In genomic region chr3:68466643-68467042, GRCm38 (mm10) we compare ENCODE assay signal across 19 mouse cellular contexts.
A peak's percentile ranks its signal among the peaks of the same experiment; 100 is the strongest.
DNase-seq lines count a peak whose midpoint lies in the region; ATAC-seq and TF ChIP-seq lines count a peak whose summit lies in the region.
"Had no signal": no experiment of that assay in that cellular context is flagged by ENCODE, and none has a peak within 500 bp of the region (broad histone marks: within the 10 kb centered on the region; RNA-seq: fewer than 3 reads in every experiment).

No protein-coding gene starts in this region.

- H3K27me3 ChIP-seq in hindbrain, embryonic 14.5 days (ENCODE audit: control insufficient read depth, insufficient read depth, low read length), result no peaks in the 10 kb centered on the region
- H3K27me3 ChIP-seq: heart, embryonic 15.5 days; midbrain, embryonic 15.5 days had no signal

- H3K4me1 ChIP-seq in hindbrain, embryonic 14.5 days (replicated peaks; ENCODE audit: control insufficient read depth, insufficient read depth, low read length), result no peaks in the 10 kb centered on the region

- H3K9ac ChIP-seq in hindbrain, embryonic 14.5 days, result no peak overlapping the region
- H3K9ac ChIP-seq: heart, embryonic 15.5 days; hindbrain, embryonic 13.5 days; liver, postnatal 0 days; midbrain, embryonic 15.5 days had no signal

- intact Hi-C loops in left cerebral cortex, postnatal 4 days (cut with DNase I), result no loop called here
- intact Hi-C loops in left cerebral cortex, adult 2 months (cut with DNase I), result loop anchor here (5.0 to 10.0 kb wide), 2 partner anchors 99 to 222 kb away; no protein-coding TSS in a partner anchor

- H3K4me2 ChIP-seq in hindbrain, embryonic 14.5 days (replicated peaks), result no peak overlapping the region
- H3K4me2 ChIP-seq: heart, embryonic 15.5 days; hindbrain, embryonic 13.5 days; midbrain, embryonic 15.5 days had no signal

- no peak overlapping the region for H3K4me3 ChIP-seq in left cerebral cortex, adult 2 months
- no peak overlapping the region for H3K4me3 ChIP-seq in hindbrain, embryonic 14.5 days (replicated peaks; ENCODE audit: low read length)
- H3K4me3 ChIP-seq: heart, embryonic 15.5 days; hindbrain, embryonic 13.5 days; midbrain, embryonic 15.5 days had no signal

- no peak for ATAC-seq in hindbrain, embryonic 14.5 days (ENCODE audit: low FRiP score)
- ATAC-seq: liver, postnatal 0 days; midbrain, embryonic 15.5 days had no signal

- DNase-seq in left cerebral cortex, adult 11 months (ENCODE audit: low spot score), result peak; percentile 58
- DNase-seq in left cerebral cortex, postnatal 4 days, result no peak
- DNase-seq in frontal cortex, postnatal 14 days (ENCODE audit: low spot score in 2 of 2), result peak; percentile 14 to 24
- DNase-seq in left cerebral cortex, adult 2 months (ENCODE audit: extremely low spot score in 1 of 2, low spot score in 2 of 2), result peak; percentile 25 to 43
- DNase-seq in thymus, postnatal 4 days, result no peak
- DNase-seq in adrenal gland, adult 18-20 months (ENCODE audit: low spot score in 2 of 2), result no peak
- DNase-seq in hindbrain, embryonic 14.5 days (ENCODE audit: low spot score), result no peak
- DNase-seq: adrenal gland, postnatal 36 days; cerebellum, adult 18-20 months; gastrocnemius, postnatal 14 days; kidney, adult 11 months; kidney, postnatal 25 days; liver, postnatal 0 days; spleen, adult 18-20 months; thymus, postnatal 25 days had no signal

- H3K36me3 ChIP-seq in hindbrain, embryonic 14.5 days (replicated peaks; ENCODE audit: control insufficient read depth, insufficient read depth), result no peaks in the 10 kb centered on the region
- H3K36me3 ChIP-seq: heart, embryonic 15.5 days; hindbrain, embryonic 13.5 days; midbrain, embryonic 15.5 days had no signal

- TF ChIP-seq CTCF in left cerebral cortex, adult 2 months (IDR thresholded peaks at IDR 0.05), result no peak

- 34% methylated on average over 5 of the region's 5 CpGs for WGBS in hindbrain, embryonic 14.5 days

- no peak overlapping the region for H3K27ac ChIP-seq in left cerebral cortex, adult 2 months
- H3K27ac ChIP-seq in hindbrain, embryonic 14.5 days, result no peak overlapping the region
- H3K27ac ChIP-seq: hindbrain, embryonic 13.5 days; macrophage; midbrain, embryonic 15.5 days had no signal

- no peaks in the 10 kb centered on the region for H3K9me3 ChIP-seq in hindbrain, embryonic 14.5 days (ENCODE audit: control insufficient read depth, low read length)
- H3K9me3 ChIP-seq: heart, embryonic 15.5 days; hindbrain, embryonic 13.5 days; midbrain, embryonic 15.5 days had no signal

Comparison
In these comparisons a context has a peak if more than half of its experiments do, and no peak if none do; other contexts are left out.
1. DNase-seq: peak in left cerebral cortex, adult 11 months (single experiment), frontal cortex, postnatal 14 days (2 of 2) and left cerebral cortex, adult 2 months (2 of 2); none in left cerebral cortex, postnatal 4 days (single experiment), thymus, postnatal 4 days (single experiment), adrenal gland, adult 18-20 months (0 of 2) and hindbrain, embryonic 14.5 days (single experiment).